Mouse (Mus musculus): ENCODE data around the gene Cx3cr1.

DNA sequence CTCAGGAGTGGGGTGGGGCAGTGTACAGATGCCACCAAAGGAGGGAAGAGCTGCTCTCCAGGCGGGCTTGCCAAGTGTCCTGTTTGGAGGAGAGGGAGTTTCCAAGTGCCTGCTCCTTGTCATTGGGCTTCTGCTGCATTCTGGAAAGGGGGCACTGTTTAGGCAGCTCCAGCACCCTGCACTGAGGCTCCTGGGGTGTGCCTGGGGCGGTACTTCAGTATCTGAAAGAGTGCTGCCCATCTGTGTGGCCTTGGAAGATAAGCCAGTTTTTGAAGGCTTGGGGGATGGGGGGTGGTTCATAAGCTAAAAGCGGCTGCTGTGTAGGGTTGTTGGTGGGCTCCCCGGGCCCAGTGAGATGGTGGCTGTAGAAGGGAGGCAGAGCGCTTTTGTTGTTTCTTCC lies 45.9 kb upstream of the Cx3cr1 start:
- TF ChIP-seq POLR2A (IDR thresholded peaks at IDR 0.05; ENCODE audit: insufficient read length, low read depth) (no peak), TCF12 (IDR thresholded peaks at IDR 0.05; ENCODE audit: insufficient read depth, poor library complexity, severe bottlenecking) (no peak)
